Mouse (Mus musculus) lung, adult 2 months (tissue): ENCODE data around the gene Frat2.

Source experiments
- CTCF ChIP-seq: fragments of 200-500 bp; IDR thresholded peaks from 2 replicates; pipeline ENCODE4 v1.5.1; 2011; ENCODE audit warnings: mild to moderate bottlenecking, low read length, control low read depth; ENCODE audit not compliant: insufficient read depth
- POLR2A ChIP-seq: fragments of 200-500 bp; IDR thresholded peaks from 2 replicates; pipeline ENCODE4 v1.6.1; 2011; ENCODE audit warnings: low read depth, mild to moderate bottlenecking, control low read depth, low read length, borderline replicate concordance; ENCODE audit errors: extremely low read depth

DNA sequence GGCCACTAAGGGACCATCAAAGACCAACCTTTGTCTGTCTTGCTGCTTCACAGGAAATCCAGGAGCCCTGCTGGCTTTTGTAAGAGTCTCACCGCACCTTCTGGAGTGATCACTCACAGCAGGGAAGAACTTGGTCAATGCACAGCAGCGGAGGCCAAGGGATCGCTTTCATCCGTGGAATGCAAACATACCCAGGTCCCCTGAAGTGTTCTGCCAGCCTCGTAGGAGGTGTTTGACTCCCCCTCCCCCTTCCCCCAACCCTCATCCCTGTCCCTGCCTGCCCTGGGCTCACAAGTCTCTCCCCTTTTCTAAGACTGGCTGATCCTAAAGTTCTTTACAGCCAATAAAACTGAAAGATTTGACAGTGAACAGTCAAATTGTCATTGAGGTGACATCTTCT lies 26.5 kb downstream of the Frat2 start:
- no peak for TF ChIP-seq CTCF
- TF ChIP-seq POLR2A, result no peak
